Mouse (Mus musculus): ENCODE results near the gene Cfap43.

Gene Cfap43

GRCm38 (mm10) chr19:47914191-47914590 lies 4.9 kb downstream of the Cfap43 start:
- DNase-seq (ENCODE audit: low spot score): no peak

DNA sequence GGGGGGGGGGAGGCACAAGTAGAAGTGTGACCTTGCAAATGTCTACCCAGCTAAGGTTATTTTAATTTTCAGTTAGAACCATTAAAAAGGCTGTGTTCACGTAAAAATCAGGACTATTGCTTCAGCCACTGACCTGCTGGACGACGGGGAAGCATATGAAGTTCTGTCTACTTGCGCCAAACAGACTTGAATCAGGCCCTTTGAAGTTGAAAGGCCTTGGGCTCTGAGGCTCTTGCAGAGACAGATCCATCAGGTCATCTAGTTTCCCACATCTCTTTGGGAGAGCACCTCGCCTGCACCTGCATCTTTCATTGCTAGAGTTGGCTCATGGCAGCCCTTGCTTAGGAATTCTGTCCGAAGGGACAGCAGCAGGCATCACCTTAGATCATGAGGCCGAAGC lies 5.7 kb downstream of the Cfap43 start:
- DNase-seq (ENCODE audit: low spot score): no peak

- DNase-seq (ENCODE audit: low spot score): no peak
Measured at GRCm38 (mm10) chr19:47910751-47911150, 8.3 kb downstream of the Cfap43 start.

DNA sequence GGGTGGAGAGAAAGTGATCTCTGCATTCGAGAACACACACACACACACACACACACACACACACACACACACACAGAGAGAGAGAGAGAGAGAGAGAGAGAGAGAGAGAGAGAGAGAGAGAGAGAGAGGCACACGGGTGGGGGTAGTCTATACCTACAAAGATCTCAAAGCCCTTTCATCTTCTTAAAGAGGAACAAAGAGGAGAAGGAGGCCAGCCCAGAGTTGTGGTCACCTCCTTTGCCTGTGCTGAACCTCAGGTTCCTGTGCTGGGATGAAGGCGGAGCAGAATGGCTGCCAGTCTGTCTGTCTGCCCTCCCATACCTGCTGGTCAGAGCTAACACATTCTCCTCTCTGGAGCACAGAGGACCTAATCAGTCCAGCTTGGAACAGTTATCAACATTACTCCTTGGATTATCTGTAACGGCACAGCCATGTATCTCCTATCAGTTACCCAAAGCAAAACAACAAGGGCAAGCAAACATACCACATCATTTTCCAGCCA lies 8.9 kb downstream of the Cfap43 start:
- DNase-seq (ENCODE audit: low spot score): no peak

DNA sequence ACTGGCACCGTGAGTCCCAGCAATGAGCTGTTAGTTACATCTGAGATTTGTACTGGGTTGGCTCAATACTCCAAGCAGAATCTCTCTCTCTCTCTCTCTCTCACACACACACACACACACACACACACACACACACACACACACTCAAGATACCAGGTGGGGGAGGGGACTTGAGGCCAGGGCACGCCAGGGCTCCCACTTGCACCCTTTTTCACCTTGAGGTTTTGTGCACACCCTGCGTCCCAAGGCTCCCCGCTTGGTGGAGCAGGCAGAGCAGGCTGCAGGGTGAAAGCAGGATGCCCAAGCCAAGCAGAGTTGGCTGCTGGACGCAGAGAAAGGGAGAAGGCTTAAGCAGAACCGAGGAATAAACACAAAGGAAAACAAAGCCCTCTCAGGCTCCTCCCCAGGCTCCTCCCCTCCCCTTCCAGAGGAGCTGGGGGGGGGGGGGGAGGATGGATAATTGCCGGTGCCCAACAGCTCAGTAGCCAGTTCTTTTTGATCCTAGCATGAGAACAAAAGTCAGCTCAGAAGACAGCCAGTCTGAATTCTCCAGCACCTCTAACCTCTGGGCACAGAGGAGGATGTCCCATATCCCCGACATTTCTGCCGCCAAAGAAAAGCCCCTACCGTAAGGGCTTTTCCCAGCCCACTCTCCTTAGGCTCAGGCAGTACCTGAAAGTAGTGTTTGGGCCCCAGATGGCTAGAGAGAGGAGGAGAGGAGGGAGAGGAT lies 9.5 kb downstream of the Cfap43 start:
- no peak for DNase-seq (ENCODE audit: low spot score)

DNA sequence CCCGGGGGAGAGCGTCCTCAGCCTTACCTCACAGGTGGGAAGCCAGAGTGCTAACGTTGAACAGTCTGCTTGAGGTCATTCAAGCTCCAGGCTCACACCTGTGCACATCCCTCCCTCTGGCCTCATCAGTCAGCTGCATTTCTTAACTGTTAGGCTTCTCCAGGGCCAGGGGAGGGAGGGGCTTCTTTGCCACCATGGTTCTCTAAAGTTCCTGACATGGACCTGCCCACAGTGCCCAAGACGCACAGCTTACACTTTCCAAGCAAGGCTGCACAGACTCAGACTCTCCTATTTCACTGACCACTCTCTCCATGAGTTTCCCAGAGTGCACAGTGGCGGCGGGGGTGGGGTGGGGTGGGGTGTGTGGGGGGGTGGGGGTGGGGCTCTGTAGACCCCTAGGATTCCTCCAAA lies 10.1 kb downstream of the Cfap43 start:
- DNase-seq (ENCODE audit: low spot score): no peak

GRCm38 (mm10) chr19:47907596-47907995 lies 11.5 kb downstream of the Cfap43 start:
- DNase-seq (ENCODE audit: low spot score): no peak

- DNase-seq (ENCODE audit: low spot score): no peak
Measured at GRCm38 (mm10) chr19:47905603-47906002, 13.5 kb downstream of the Cfap43 start.

GRCm38 (mm10) chr19:47905081-47905480 lies 14.0 kb downstream of the Cfap43 start:
- DNase-seq (ENCODE audit: low spot score): no peak

- DNase-seq (ENCODE audit: low spot score): no peak
Measured at GRCm38 (mm10) chr19:47903679-47904078, 15.4 kb downstream of the Cfap43 start.

- no peak for DNase-seq (ENCODE audit: low spot score)
Measured at GRCm38 (mm10) chr19:47902316-47903201, 16.5 kb downstream of the Cfap43 start.

- no peak for DNase-seq (ENCODE audit: low spot score)
Measured at GRCm38 (mm10) chr19:47900558-47900957, 18.5 kb downstream of the Cfap43 start.

DNA sequence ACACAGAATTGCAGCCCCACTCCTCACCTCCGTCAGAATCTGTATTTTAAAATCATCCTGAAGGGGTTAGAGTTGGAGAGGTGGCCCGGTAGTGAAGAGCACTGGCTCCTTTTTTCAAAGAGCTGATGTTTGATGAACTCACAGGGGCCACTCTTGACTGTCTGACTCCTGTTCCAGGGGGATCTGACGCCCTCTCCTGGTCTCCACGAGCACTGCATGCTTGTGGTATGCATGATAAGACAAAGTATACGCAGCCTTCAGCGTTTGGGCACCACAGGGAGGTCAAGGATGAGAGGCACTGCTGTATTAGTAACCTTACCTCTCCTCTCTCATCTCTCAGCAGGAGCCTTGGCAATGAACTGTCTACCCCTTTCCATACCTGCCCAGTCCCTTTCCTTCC lies 19.1 kb downstream of the Cfap43 start:
- DNase-seq (ENCODE audit: low spot score): no peak

GRCm38 (mm10) chr19:47898472-47899079 lies 20.5 kb downstream of the Cfap43 start:
- no peak for DNase-seq (ENCODE audit: low spot score)

DNA sequence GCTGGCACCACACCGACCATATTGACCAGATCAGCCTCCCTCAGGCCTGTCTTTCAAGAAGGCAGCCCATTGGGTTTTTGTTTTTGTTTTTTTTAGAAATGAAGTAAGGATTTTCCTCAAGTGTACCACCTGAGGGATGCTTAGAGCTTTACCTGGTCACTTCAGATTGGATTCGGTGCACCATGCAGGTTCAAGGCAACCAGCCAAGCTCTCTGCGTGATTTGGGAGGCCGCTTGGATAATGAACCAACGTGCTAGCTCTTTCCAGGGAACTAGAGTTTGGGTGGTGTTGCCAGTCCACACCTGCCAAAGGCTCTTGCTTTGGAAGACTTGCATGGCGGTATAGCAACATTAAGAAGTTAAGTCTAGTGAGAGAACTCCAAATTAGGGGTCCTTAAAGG lies 26.0 kb downstream of the Cfap43 start:
- no peak for DNase-seq (ENCODE audit: low spot score)

GRCm38 (mm10) chr19:47891562-47892312 lies 27.4 kb downstream of the Cfap43 start:
- no peak for DNase-seq (ENCODE audit: low spot score)

DNA sequence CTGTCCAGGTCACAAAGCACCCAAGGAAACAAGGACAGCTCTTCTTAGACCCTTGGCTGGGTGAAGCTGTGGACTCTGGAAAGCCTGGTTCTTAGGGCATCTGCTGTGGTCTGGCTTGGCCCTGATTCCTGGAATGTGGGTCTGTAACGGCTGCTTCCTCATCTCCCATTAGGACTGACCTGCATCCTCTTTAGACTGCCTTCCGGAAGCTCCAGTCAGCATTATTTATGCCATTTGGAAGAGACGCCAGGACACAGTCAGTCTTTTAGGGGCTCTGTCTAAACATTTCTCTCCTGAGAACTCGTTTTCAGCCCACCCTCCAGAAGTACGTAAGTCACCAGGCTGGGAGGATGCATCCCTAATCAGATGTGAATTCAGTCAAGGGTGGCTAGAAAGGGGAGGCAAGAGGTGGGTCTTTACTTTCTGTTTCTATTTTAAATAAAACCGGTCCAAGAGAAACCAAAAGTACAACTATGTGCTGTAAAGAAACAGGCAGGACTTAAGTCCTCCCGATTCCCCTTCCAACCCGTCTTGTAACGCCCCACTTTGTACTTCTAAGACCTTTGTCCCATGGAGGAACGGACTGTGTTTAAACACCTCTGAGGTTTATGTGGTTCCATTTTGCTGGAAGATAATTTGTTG lies 28.5 kb downstream of the Cfap43 start:
- DNase-seq (ENCODE audit: low spot score): no peak

DNA sequence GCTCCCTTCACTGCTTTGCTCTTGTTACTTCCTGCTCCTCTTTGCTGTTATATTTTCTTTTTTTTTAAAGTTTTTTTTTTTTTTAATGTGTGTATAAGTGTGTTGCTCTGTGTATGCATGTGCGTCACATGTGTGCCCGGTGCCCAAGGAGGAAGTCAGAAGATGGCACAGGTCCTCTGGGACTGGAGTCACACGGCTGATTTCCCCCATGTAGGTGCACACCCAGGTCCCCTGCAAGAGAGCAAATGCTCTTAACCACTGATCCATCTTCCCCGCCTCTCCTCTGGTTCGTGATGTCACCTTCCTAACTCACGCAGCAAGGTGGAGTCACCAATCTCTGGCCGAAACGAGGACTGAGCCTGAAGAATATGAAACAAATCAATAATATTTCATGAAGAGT lies 31.1 kb downstream of the Cfap43 start:
- no peak for DNase-seq (ENCODE audit: low spot score)

- DNase-seq (ENCODE audit: low spot score): peak; percentile 25
Measured at GRCm38 (mm10) chr19:47887417-47887816, 31.7 kb downstream of the Cfap43 start.

GRCm38 (mm10) chr19:47886617-47887016 lies 32.5 kb downstream of the Cfap43 start:
- no peak for DNase-seq (ENCODE audit: low spot score)

DNA sequence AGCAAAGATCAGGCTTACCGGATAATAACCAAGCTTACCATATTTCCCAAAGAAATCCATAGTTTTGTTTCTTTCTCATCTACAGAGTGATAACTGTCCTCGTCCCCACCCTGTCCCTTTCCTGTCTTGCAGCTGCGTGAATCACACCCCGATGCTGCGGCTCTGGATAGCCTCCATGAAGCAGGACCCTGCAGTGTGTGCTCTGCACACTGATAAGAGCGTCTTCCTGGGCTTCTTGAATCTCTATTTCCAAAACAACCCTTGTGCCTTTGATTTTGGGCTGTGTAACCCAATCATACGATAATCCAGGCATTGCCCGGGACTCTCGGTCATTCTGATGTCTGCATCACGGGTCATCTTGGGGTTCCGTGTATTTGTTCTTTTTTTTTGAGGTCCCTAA lies 33.2 kb downstream of the Cfap43 start:
- no peak for DNase-seq (ENCODE audit: low spot score)
